Mouse (Mus musculus) lung, adult 2 months (tissue): ENCODE results near the gene Kif2c. TPM values are rescaled to one million over a fixed set of nuclear protein-coding genes. Genes with fewer than 3 reads are reported as not detected.
A peak's percentile ranks its signal among the peaks of the same experiment; 100 is the strongest.

Source experiments
- DNase-seq: peaks from one replicate; pipeline ENCODE4 v3.0.0; 2022
- H3K4me1 ChIP-seq: fragments of 200-500 bp; 2 replicates; pipeline ENCODE4 v1.6.1; 2011; ENCODE audit warnings: low read length; ENCODE audit not compliant: control insufficient read depth, insufficient read depth
- H3K4me3 ChIP-seq: fragments of 200-500 bp; replicated peaks from 2 replicates; pipeline ENCODE3; 2011; ENCODE audit warnings: low read depth, mild to moderate bottlenecking, control low read depth, low read length; ENCODE audit errors: extremely low read depth
- CTCF ChIP-seq: fragments of 200-500 bp; IDR thresholded peaks from 2 replicates; pipeline ENCODE4 v1.5.1; 2011; ENCODE audit warnings: mild to moderate bottlenecking, low read length, control low read depth; ENCODE audit not compliant: insufficient read depth
- POLR2A ChIP-seq: fragments of 200-500 bp; IDR thresholded peaks from 2 replicates; pipeline ENCODE4 v1.6.1; 2011; ENCODE audit warnings: low read depth, mild to moderate bottlenecking, control low read depth, low read length, borderline replicate concordance; ENCODE audit errors: extremely low read depth
- WGBS: fragments of 180-500 bp; shearing (Covaris S2); methylation state at CpG from one replicate; pipeline ENCODE4 v1.1.7; 2018; 5-methylcytosine and 5-hydroxymethylcytosine counted together
- polyA plus RNA-seq: library from polyadenylated mRNA; depleted of rRNA; stranded (reverse); fragments of >200 nt; gene quantifications from 2 replicates; pipeline ENCODE4 v1.2.3, GENCODE M21; 2012; rRNA removed

Kif2c gene
- polyA plus RNA-seq, result 0.34 and 0.86 TPM in 2 replicates

GRCm38 (mm10) chr4:117181863-117182758 is at the start of gene Kif2c:
Gene Kif2c (minus strand): TSS chr4:117182639.
- H3K4me1 ChIP-seq, result peaks cover 5% of the 10 kb centered on the region
- WGBS, result 1% methylated on average over 42 of the region's 42 CpGs
- DNase-seq, result peak; percentile 94
- no peak for TF ChIP-seq CTCF
- peak; percentile 47; the same call in 1 of the 2 replicates for TF ChIP-seq POLR2A
- peak within 1 kb of the TSS; percentile 79 for H3K4me3 ChIP-seq

GRCm38 (mm10) chr4:117231208-117231607 is 48.8 kb upstream of the Kif2c start:
- H3K4me3 ChIP-seq, result no peak overlapping the region
- TF ChIP-seq CTCF, result no peak
- TF ChIP-seq POLR2A, result no peak
- no peaks in the 10 kb centered on the region for H3K4me1 ChIP-seq
- DNase-seq, result no peak
- whole genome bisulfite sequencing, result 90% methylated on average over 2 of the region's 2 CpGs

GRCm38 (mm10) chr4:117230331-117230730 is 47.9 kb upstream of the Kif2c start:
- Histone ChIP-seq H3K4me1 (no peaks in the 10 kb centered on the region), H3K4me3 (no peak overlapping the region)
- WGBS, result 55% methylated on average over 10 of the region's 10 CpGs
- TF ChIP-seq POLR2A (no peak), CTCF (peak; percentile 40)
- no peak for DNase-seq

- no peaks in the 10 kb centered on the region for H3K4me1 ChIP-seq
- DNase-seq, result no peak
- 53% methylated on average over 15 of the region's 15 CpGs for WGBS
- H3K4me3 ChIP-seq, result no peak overlapping the region
- TF ChIP-seq CTCF (no peak), POLR2A (no peak)
These were observed 47.2 kb upstream of the Kif2c start for GRCm38 (mm10) chr4:117229590-117229989.

- TF ChIP-seq POLR2A (no peak), CTCF (no peak)
- Histone ChIP-seq H3K4me1 (no peaks in the 10 kb centered on the region), H3K4me3 (no peak overlapping the region)
- no peak for DNase-seq
These were observed 42.8 kb upstream of the Kif2c start for GRCm38 (mm10) chr4:117225250-117225649.

- DNase-seq, result no peak
- Histone ChIP-seq H3K4me1 (no peaks in the 10 kb centered on the region), H3K4me3 (no peak overlapping the region)
- WGBS, result 78% methylated on average over 8 of the region's 8 CpGs
- TF ChIP-seq CTCF (no peak), POLR2A (no peak)
These were observed 41.7 kb upstream of the Kif2c start for GRCm38 (mm10) chr4:117224122-117224521.

- Histone ChIP-seq H3K4me3 (no peak overlapping the region), H3K4me1 (no peaks in the 10 kb centered on the region)
- no peak for DNase-seq
- TF ChIP-seq CTCF (no peak), POLR2A (no peak)
- 56% methylated on average over 5 of the region's 5 CpGs for WGBS
These were observed 40.6 kb upstream of the Kif2c start for GRCm38 (mm10) chr4:117223001-117223400.

- Histone ChIP-seq H3K4me1 (no peaks in the 10 kb centered on the region; the same call in 1 of the 2 replicates), H3K4me3 (no peak overlapping the region)
- no peak for DNase-seq
- WGBS, result 71% methylated on average over 9 of the region's 9 CpGs
- TF ChIP-seq CTCF, result no peak
- no peak for TF ChIP-seq POLR2A
These were observed 39.4 kb upstream of the Kif2c start for GRCm38 (mm10) chr4:117221836-117222235.

- Histone ChIP-seq H3K4me1 (no peaks in the 10 kb centered on the region; the same call in 1 of the 2 replicates), H3K4me3 (no peak overlapping the region)
- WGBS, result 68% methylated on average over 9 of the region's 9 CpGs
- no peak for TF ChIP-seq POLR2A
- TF ChIP-seq CTCF, result no peak
- DNase-seq, result no peak
These were observed 38.5 kb upstream of the Kif2c start for GRCm38 (mm10) chr4:117220741-117221515.

GRCm38 (mm10) chr4:117218517-117219219 is 36.2 kb upstream of the Kif2c start:
- no peaks in the 10 kb centered on the region; the same call in 1 of the 2 replicates for H3K4me1 ChIP-seq
- H3K4me3 ChIP-seq, result no peak overlapping the region
- peak; percentile 53 for DNase-seq
- peak; percentile 96 for TF ChIP-seq CTCF
- no peak for TF ChIP-seq POLR2A
- 21% methylated on average over 10 of the region's 10 CpGs for WGBS
